Mouse (Mus musculus) hindlimb bud, embryonic 11.5 days (tissue): Measurements from ENCODE around the gene 4933425L06Rik.

ENCODE experiments used
- DNase-seq: peaks from one replicate; pipeline ENCODE4 v3.0.0-alpha.2; 2012; ENCODE audit warnings: low read depth, low spot score; ENCODE audit errors: extremely low spot score

The 4933425L06Rik gene

DNA sequence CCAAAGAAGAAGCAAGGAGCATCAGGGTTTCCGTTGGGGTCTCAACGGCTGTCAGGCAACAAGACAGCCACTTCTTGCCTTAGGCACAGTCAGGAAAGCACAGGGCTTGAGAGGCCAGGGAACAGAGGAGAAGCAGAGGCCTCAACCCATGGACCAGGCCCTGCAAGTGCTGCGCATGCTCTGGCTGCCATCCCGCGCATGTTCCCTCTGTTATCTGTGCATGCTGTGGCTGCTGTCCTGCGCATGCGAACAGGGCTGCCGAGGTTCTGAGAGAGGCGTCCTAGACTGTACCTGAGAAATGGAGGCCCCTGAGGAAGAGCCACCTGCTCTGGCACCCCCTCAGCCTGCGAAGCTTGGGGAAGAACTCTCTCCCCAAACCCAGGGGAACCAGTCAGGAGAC lies at the start of gene 4933425L06Rik:
4933425L06Rik (plus strand) TSS at position 261 of the 400 bp plus-strand sequence.
- no peak for DNase-seq

DNA sequence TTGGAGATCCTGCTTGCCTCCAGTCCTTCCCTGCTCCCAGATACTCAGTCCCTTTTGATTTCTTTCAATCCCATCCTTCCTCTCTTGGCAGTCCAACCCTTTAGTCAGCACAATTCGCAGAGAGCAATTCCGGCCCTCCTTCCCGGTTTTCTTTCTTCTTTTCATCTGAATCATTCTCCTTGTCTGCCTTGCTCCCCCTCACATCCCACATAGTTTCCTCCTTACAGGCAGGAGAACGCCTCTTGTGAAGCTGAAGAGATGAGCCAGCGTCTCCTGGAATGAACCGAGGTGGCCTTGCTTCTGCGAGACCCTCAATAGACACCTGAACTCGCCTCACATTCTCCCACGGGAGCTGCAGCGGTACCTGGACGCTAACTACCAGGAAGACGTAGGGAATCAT lies 44.1 kb upstream of the 4933425L06Rik start:
- no peak for DNase-seq

DNA sequence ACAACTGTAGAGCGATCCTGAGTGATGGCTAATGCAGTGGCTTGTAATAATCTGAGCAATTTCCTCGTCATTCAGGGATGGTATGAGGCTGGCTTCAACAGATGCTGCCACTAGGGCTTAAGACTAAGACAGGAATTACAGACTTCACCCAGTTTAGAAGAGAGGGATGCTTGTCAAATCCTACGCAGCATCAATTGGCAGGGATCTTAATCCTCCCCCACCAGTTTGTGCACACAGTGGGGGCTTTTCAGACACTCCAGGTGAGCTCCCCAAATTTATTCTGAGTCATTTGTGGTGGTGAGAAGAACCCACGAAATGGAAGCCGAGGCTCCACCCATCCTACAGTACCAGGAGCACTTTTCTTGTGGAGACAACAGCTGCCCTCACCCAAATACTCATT lies 43.6 kb upstream of the 4933425L06Rik start:
- DNase-seq = no peak

GRCm38 (mm10) chr13:105043882-105044281 lies 38.0 kb upstream of the 4933425L06Rik start:
- DNase-seq = no peak

DNA sequence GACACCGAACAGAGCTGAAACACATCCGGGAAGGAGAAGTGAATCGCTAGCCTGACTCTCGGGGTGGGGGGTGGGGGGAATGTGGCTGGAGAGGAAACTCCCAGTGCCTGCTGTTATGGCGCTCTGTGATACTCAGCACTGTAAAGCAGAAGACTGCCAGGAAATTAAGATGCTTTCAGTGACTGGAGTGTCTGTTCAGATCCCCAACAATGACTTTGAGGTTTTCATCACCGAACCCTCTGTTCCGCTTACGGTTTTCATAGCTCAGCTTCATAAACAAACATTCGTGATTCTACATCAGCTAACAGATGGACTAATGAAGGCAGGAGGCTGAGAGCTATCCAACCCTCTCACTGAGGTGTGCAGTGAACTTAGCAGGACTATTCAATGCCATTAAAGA lies 34.5 kb upstream of the 4933425L06Rik start:
- DNase-seq = no peak

DNA sequence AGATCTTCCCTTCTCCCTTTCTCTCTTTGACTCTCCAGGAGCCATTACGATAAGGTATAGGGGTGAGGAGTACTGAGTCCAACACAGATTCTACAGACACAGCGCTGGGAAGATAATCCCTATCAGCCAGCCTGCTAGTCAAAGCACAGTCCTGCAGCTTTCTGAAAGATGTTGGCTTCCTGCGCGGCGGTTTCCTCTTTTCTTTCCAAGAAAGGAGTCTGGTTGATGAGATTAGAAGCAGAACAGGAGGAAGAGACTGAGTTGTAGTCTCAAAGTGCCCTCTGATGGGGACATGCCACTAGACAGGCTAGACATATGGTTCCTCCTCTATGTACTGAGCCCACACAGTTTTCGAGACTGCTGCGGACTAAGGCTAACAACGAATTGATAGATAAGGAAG lies 33.3 kb upstream of the 4933425L06Rik start:
- no peak for DNase-seq

- DNase-seq = no peak
Observed at GRCm38 (mm10) chr13:105051432-105051831, 30.5 kb upstream of the 4933425L06Rik start.

GRCm38 (mm10) chr13:105053618-105054017 lies 28.3 kb upstream of the 4933425L06Rik start:
- DNase-seq = no peak

DNA sequence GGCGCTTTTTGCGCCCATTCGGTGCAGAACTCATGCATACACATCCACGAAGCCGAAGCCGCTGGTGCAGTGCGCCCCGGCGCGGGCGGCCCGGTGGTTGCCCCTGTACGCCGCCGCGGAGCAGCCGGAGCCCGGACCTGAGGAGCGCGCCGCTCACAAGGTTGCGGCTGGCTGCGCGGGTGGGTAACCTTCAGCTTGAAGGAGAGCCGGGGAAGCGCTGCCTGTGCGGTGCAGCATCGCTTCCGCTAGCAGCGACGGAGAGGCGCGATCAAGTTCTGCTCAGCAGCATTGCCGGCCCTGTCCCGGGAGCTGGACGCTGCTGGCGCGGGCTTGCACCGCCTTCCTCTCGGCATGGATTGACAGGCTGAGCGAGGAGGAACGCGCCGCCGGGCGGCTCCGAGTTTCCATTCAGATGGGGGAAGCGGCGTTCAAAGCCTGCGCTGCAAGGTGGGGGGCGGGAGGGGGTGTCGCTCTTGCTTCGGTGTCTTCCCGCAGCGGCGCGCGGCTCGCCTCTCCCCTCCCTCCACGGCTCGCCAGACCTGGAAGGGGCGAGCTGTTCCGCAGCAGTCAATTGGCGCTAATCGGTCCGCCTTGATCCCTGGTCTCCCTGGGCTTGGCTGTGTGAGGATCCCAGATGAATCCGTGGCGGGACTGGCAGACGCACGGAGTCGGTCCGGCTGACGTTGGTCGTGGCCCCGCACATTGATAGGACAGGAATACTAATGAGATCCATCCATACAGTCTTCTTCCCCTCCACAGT lies 27.6 kb upstream of the 4933425L06Rik start, which contains the start of gene Rgs7bp:
Rgs7bp (minus strand) TSS at position 750 of the 760 bp plus-strand sequence.
- DNase-seq = no peak

- no peak for DNase-seq
Observed at GRCm38 (mm10) chr13:105054941-105055309, 27.0 kb upstream of the 4933425L06Rik start.

DNA sequence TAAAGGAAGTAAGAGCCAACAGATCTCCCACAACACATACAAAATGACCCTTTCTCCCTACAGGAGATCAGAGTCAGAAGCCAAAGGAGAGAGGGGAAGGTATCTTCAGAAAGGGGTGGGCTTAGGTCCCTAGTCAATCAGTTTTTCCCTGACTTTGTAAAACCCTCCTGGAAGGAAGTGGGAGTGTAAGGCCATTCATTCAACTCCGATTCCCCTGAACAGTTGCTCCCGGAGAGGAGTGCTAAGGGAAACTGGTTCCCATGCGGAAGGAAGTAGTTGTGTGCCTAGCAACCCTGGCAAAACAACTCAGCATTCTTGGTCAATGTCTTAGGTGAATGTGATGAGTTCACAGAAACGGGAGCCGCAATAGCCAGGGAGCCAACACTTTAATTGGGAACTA lies 26.5 kb upstream of the 4933425L06Rik start:
- no peak for DNase-seq

DNA sequence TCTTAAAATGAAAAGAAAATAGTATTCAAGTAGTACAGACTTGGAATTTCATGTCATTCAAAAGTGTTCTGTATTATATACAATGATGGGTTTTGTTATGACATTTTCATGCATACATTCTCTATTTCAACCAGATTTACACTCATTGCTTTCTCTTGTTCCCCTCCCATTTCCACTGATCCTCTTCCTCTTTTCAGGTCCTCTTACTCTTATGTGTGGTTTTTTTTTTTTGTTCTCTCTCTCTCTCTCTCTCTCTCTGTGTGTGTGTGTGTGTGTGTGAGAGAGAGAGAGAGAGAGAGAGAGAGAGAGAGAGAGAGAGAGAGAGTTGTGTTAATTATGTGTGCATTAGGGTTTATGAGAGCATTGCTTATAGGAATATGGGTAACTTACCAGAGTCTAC lies 15.8 kb upstream of the 4933425L06Rik start:
- DNase-seq = no peak

DNA sequence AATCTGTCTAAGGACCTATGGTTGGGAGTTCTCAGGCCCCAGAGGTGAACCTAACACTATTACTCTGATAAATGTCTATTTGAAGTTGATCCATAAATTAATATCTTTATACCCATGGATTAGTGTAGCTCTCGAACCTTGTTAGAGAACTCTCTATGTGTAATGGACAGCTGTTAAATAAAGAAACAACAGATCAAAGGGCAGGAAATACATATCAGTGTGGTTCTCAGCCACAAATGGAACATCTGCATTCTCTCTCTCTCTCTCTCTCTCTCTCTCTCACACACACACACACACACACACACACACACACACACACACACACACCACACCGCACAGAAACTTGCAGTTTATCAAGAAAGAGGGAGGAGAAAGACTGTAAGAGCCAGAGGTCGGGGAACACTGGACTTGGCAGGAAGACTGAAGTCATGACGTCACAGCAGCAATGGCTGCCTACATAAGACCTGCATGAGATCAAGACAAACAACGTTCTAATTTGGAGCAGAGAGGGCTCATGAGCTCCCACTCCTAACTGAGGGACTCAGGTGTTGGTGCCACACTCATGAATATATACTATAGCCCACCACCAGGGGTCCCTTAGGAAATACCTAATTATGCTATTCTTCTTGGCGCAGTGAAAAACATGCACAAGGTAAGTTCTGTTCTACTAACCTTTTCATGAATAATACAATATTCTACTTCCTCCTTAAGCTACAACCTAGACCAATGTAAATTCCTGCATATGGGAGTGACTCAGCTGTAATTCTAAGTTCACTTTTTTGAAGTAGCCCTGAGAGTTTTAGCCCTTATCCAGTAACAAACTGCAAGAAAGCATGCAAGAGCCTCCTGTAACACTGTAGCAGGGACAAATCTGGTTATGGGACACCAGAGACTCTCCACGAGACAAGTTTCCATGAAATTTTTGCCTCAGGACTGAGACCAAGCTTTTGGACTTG lies 14.8 kb upstream of the 4933425L06Rik start:
- no peak for DNase-seq

- DNase-seq = no peak
Observed at GRCm38 (mm10) chr13:105089276-105089675, 7.4 kb downstream of the 4933425L06Rik start.

- DNase-seq = no peak
Observed at GRCm38 (mm10) chr13:105096316-105096715, 14.4 kb downstream of the 4933425L06Rik start.

GRCm38 (mm10) chr13:105100705-105101104 lies 18.8 kb downstream of the 4933425L06Rik start:
- DNase-seq = no peak

DNA sequence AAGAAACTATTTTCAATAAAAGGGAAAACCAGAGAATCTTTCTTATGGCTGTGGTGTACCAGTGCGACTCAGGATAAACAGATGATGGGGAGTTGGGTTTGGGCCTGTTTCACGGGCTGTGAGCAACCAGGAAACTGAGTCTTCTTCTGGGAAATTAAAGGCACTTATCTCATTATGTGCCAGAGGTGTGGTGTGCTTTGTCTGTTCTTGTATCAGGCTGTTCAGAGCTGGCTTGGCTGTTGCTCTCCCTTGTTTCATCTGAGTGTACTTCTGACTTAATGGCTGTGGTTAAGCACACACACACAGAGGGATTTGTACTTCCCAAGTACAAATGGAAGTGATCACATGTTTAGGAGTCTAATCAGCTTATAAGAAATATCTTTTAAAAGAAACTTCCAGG lies 22.5 kb downstream of the 4933425L06Rik start:
- DNase-seq = no peak

DNA sequence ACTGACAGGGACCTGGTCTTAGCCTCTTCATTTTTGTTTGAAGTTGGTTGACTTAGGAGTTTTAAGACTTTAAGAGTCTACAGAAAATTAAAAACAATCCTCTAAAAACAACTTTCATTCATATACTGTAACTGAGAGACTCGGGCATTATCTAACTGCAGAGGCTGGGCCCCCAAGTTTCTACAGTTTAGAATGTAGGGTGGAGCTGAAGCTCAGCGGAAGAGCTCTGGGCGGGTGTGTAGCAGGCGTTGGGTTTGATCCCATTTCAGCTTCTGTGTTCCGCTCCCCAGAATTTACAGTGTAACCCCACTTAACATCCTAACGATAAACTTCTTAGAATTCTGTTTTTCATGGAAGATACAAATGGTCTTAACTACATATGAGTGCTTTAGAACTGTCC lies 29.7 kb downstream of the 4933425L06Rik start:
- DNase-seq = no peak

GRCm38 (mm10) chr13:105121617-105122016 lies 39.7 kb downstream of the 4933425L06Rik start:
- DNase-seq = no peak

DNA sequence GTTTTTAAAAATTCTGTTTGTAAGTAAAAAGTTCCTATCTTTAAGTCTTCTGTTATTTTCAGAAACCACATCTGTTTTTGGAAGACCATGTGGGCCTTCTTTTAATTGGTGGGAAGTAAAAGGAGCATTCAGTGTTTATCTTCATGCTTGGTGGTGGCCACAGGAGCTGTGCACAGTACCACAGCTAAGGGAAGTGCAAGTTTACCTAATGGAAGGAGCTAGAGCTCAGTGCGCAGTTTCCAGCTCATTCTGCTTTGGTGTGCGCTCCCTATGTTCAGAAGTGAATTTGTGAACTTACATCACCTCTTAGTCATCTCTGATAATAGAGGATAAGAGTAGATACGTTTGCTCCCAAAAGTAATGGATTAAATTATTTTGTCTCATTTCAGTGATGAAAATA lies 40.2 kb downstream of the 4933425L06Rik start:
- no peak for DNase-seq

- DNase-seq = no peak
Observed at GRCm38 (mm10) chr13:105130080-105130479, 48.2 kb downstream of the 4933425L06Rik start.

- DNase-seq = no peak
Observed at GRCm38 (mm10) chr13:105132370-105132769, 50.4 kb downstream of the 4933425L06Rik start.
